Mouse (Mus musculus) left cerebral cortex, postnatal 25 days (tissue): ENCODE data around the gene Nptxr. TPM values are rescaled to one million over a fixed set of nuclear protein-coding genes. Genes with fewer than 3 reads are reported as not detected.
A peak's percentile ranks its signal among the peaks of the same experiment; 100 is the strongest.

ENCODE experiments used
- DNase-seq, 2 experiments: peaks; one replicate each; pipeline ENCODE4 v3.0.0; 2022; ENCODE audit warnings: low spot score in 2 of 2, mixed read lengths in 1 of 2
- intact Hi-C: fragments of 180-260 bp; cut with DNase I; formaldehyde crosslinking; loops from one replicate; pipeline ENCODE4 v1.15.1; 2025
- total RNA-seq, 2 experiments: library from RNA; stranded (reverse); gene quantifications; 2 replicates each; pipeline ENCODE4 v1.2.3; 2021

The Nptxr gene
- total RNA-seq, 2 experiments from 2014 or later, result 898 to 921 TPM

- DNase-seq, result peak; percentile 94
- intact Hi-C loops, result no loop called here
Observed at GRCm38 (mm10) chr15:79741921-79742705, 62.5 kb downstream of the Nptxr start, which contains the start of gene Sun2. Sun2 (minus strand) TSS chr15:79742536.

GRCm38 (mm10) chr15:79741173-79741858 lies 63.2 kb downstream of the Nptxr start:
- intact Hi-C loops, result no loop called here
- DNase-seq, result no peak

GRCm38 (mm10) chr15:79740739-79741138 lies 63.8 kb downstream of the Nptxr start:
- DNase-seq, result no peak
- intact Hi-C loops, result no loop called here

Other genes with a start within 250 kb of the Nptxr start
- 1 to 10 TPM; 1.2 TPM for gene Dmc1, start 199.7 kb downstream of the Nptxr start, total RNA-seq
- gene Fam227a, start 145.8 kb downstream of the Nptxr start, total RNA-seq, result 10 to 100 TPM in 1 of 2 experiments, 1 to 10 TPM in 1; 7.7 to 10.9 TPM
- gene Cby1, start 145.6 kb downstream of the Nptxr start, total RNA-seq, result 10 to 100 TPM; 51.2 to 53.6 TPM
- gene Tomm22, start 133.9 kb downstream of the Nptxr start, total RNA-seq, result 100 to 1,000 TPM in 1 of 2 experiments, 10 to 100 TPM in 1; 97.8 to 100 TPM
- gene Josd1, start 116.8 kb downstream of the Nptxr start, total RNA-seq, result 10 to 100 TPM; 71.7 to 71.8 TPM
- gene Gtpbp1, start 113.9 kb downstream of the Nptxr start, total RNA-seq, result 10 to 100 TPM; 42.5 to 47.7 TPM
- 10 to 100 TPM; 26.3 to 43.4 TPM for gene Sun2, start 62.2 kb downstream of the Nptxr start, total RNA-seq
- 10 to 100 TPM; 46.7 to 54.9 TPM for gene Dnal4, start 26.9 kb downstream of the Nptxr start, total RNA-seq
- gene Npcd, start 29.5 kb upstream of the Nptxr start, total RNA-seq, result 10 to 100 TPM; 11.1 to 20.1 TPM
- gene Cbx6, start 29.9 kb upstream of the Nptxr start, total RNA-seq, result 100 to 1,000 TPM; 445 to 462 TPM
- 1 to 10 TPM; 3.7 to 4.0 TPM for gene Apobec3, start 86.9 kb upstream of the Nptxr start, total RNA-seq
- 10 to 100 TPM; 27.1 to 29.5 TPM for gene Cbx7, start 166.4 kb upstream of the Nptxr start, total RNA-seq
- gene Pdgfb, start 210.2 kb upstream of the Nptxr start, total RNA-seq, result 10 to 100 TPM; 34.0 to 36.7 TPM